Mouse (Mus musculus): ENCODE measurements at regions not wholly inside any gene's neighbourhood (a gene's known extent, or its start where the extent isn't known, plus 50 kb on each side); places are given as distances from the start of the nearest gene placed in this dataset.

DNA sequence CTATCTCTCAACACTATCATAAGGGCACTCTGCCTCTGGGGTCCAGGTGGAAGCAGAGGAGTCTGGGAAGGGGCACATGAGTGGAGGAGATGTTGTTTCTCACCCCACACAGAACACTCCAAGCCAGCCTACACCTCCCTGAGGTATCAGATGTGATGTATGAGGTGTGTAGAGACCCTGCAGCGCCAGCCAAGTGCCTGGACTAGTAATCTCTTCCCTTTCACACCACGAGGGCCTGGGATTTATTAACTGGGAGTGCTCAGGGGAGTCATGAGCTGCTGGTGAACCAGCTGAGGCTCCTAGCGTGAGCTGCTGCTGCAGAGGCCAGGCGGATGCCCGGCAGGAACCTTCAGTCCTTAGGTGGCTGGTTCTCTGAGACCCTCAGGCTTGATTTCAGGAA, 60.6 kb upstream of the Tle3 start:
- ChIA-PET CTCF (no interaction called here), POLR2A (no interaction called here)
- DNase-seq (ENCODE audit: low read depth, low spot score) (no peak), ATAC-seq (no peak)
- no peaks in the 10 kb centered on the region for H3K27me3 ChIP-seq
- no peak for TF ChIP-seq CTCF (IDR thresholded peaks at IDR 0.05)
- in situ Hi-C loops (cut with MboI; ENCODE audit: low pct_unique_long_range_greater_than_20kb), result no loop called here

DNA sequence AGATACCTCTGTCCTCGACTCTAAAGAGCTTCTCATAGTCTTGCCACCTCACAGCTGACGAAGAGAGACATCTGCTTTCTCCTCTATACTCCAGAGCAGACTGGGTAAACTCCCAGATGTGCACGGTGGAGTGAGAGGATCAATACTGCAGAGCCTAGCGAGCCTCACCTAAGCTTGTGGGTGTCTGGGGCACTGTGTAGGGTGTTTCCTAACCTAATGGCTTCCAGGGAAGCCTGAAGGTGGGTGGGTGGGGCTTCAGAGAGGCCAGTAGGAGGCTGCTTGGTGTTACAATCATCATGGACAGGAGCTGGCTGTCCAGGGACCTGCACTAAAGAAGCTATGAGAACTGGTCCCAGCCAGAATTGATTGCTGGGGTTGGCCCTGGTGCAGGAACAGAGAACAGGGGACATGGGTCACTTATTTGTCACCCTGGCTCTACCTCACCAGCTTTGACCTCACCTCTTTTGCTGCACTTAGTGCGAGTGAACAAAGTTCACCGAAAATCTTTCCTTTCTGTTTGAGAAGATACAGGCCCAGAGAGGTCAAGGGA, 57.5 kb upstream of the Tle3 start:
- H3K27me3 ChIP-seq, result no peaks in the 10 kb centered on the region
- in situ Hi-C loops (cut with MboI; ENCODE audit: low pct_unique_long_range_greater_than_20kb), result no loop called here
- TF ChIP-seq CTCF (IDR thresholded peaks at IDR 0.05), result no peak
- DNase-seq (ENCODE audit: low read depth, low spot score), result no peak
- CTCF ChIA-PET, result no interaction called here
- no peak for ATAC-seq
- POLR2A ChIA-PET, result no interaction called here

DNA sequence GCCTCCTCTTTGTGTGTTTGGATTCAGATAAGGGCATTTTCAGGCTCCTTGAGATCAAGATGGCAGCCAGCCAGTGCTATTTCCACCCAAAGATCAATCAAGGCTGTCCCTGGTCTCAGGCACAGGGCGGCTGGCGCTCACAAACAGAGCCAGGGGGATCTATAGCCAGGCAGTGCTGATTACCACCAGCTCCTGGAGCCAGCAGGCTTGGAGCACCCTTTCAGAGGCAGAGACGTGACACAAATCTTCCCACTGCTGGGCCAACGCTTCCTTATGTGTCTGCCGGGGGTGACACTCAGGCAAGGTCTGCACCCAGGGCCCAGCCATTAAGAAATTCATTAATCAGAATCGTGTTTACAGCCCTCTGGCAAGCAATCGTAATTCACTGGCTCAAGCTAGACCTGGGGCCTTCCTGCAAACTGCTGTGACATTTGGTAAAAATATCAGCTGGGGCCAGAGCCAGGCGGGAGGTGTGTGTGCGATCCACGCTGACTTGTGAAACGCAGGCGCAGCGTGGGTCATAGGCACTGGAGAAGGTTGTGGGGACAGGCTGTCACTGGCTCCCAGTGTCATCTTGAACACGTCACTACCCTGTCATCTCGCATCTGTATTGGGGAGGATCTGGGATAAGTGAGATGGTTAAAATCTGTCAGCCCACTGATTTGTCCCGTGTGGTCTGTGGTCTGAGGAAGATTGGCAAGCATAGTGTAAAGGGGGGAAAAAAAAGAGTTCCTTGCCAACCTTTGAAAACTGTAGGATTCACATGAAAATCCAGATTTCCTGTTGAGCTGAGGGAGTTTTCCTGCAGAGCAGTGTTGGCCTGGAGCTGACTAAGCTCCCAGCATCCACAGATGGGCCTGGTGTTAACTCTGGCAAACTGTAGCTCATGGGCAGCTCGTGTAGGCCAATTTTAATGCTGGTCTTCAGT, 56.5 kb upstream of the Tle3 start:
- DNase-seq (ENCODE audit: low read depth, low spot score) (no peak), ATAC-seq (no peak)
- TF ChIP-seq CTCF (IDR thresholded peaks at IDR 0.05), result no peak
- in situ Hi-C loops (cut with MboI; ENCODE audit: low pct_unique_long_range_greater_than_20kb), result no loop called here
- ChIA-PET POLR2A (no interaction called here), CTCF (no interaction called here)
- H3K27me3 ChIP-seq, result no peaks in the 10 kb centered on the region

DNA sequence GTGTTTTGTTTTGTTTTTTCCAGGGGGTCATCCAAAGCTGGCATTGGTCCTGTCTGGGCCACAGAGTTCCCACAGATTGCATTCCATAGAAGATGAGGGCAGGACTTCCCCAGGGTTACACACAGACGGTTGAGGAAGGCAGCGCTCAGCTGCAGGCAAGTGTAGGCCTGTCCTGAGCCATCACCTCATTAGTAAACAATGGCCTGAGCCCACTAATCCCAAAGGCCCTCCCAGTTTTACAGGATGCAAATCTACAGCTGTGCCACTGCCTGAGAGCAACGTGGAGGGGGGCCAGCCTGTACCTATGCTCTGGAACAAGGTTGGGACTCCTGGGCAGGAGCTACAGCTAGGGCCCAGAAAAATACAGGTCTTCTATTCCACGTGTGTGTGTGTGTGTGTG, 55.7 kb upstream of the Tle3 start:
- ATAC-seq (no peak), DNase-seq (ENCODE audit: low read depth, low spot score) (no peak)
- ChIA-PET POLR2A (interaction anchor here (0.6 kb wide), 1 partner anchor 13 kb away, joined by 3 read pairs; no protein-coding TSS in a partner anchor), CTCF (no interaction called here)
- H3K27me3 ChIP-seq, result no peaks in the 10 kb centered on the region
- TF ChIP-seq CTCF (IDR thresholded peaks at IDR 0.05), result no peak
- in situ Hi-C loops (cut with MboI; ENCODE audit: low pct_unique_long_range_greater_than_20kb), result no loop called here

DNA sequence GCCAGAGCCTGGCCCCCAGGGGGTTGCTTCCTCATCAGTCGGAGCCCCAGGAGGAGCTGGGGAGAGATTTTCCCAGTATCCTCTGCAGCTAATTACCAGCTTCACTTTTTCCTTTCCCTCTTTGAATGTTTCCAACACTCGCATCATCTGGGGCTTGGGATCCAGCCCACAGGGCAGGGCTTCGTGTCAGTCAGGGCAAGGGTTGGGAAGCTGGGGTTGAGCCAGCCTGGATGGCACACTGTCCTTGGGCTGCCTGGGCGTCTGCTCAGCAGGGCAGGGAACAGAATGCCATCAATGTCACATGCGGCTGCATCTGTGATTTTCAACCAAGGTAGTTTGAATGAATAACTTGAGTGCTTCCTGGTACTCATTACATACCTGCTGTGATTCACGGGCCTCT, 52.4 kb upstream of the Tle3 start:
- H3K27me3 ChIP-seq, result no peaks in the 10 kb centered on the region
- TF ChIP-seq CTCF (IDR thresholded peaks at IDR 0.05), result no peak
- CTCF ChIA-PET, result no interaction called here

DNA sequence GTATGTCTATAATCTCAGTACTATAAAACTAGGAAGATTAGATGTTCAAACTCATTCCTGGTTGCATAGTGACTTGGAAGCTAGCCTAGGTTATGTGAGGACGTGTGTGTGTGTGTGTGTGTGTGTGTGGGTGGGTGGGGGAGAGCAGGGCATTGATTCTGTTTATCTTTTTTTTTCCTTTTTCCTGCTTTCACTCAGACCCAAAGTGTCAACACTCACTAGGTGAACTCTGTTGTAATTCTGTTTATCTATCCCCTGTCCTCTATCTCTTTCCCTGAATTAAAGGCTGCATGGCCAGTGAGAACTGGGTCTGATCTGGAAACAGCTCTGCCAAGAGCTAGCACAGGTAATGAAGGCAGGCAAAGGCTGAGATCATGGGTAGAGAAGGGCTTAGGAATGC, 50.9 kb upstream of the Tle3 start:
- H3K27me3 ChIP-seq, result no peaks in the 10 kb centered on the region
- POLR2A ChIA-PET, result interaction anchor here (0.6 to 1.0 kb wide), 3 partner anchors 28 to 287 kb away, joined by 3 to 4 read pairs (median 3); no protein-coding TSS in a partner anchor
- in situ Hi-C loops (cut with MboI; ENCODE audit: low pct_unique_long_range_greater_than_20kb), result no loop called here
- ATAC-seq (no peak), DNase-seq (ENCODE audit: low read depth, low spot score) (no peak)
- no peak for TF ChIP-seq CTCF (IDR thresholded peaks at IDR 0.05)
- CTCF ChIA-PET, result interaction anchor here (1.1 kb wide), 1 partner anchor 12 kb away, joined by 3 read pairs; no protein-coding TSS in a partner anchor

More for the DNA sequence above, 52.4 kb upstream of the Tle3 start:
- POLR2A ChIA-PET, result interaction anchor here (0.6 kb wide), 1 partner anchor 1049 kb away, joined by 3 read pairs; no protein-coding TSS in a partner anchor
- no peak for ATAC-seq
- no peak for DNase-seq (ENCODE audit: low read depth, low spot score)
- in situ Hi-C loops (cut with MboI; ENCODE audit: low pct_unique_long_range_greater_than_20kb), result no loop called here

DNA sequence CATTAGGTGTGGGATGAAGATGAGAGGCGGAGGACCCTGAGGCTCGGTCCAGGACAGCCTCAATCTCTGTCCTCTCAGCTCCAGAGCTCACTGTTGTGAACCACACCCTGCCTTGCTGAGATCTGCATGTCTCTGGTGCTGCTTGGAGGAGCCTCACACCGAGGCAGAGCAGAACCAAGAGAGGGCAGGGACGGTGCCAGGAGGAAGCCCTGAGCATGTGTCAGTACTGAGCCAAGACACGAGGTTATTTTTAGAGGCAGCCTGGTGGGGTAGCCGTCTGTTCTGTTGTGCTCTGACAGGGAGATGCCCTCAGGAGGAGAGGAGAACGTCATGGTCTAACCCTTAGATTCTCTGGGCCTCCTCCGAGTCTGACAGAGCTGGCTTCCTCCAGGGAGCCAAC, 50.3 kb upstream of the Tle3 start:
- TF ChIP-seq CTCF (IDR thresholded peaks at IDR 0.05), result no peak
- ChIA-PET POLR2A (interaction anchor here (0.7 to 1.0 kb wide), 2 partner anchors 28 to 158 kb away, joined by 3 read pairs; no protein-coding TSS in a partner anchor), CTCF (interaction anchor here (1.1 to 1.2 kb wide), 2 partner anchors 12 to 46 kb away, joined by 3 to 4 read pairs; no protein-coding TSS in a partner anchor)
- H3K27me3 ChIP-seq, result no peaks in the 10 kb centered on the region
- DNase-seq (ENCODE audit: low read depth, low spot score), result no peak
- ATAC-seq, result no peak
- in situ Hi-C loops (cut with MboI; ENCODE audit: low pct_unique_long_range_greater_than_20kb), result no loop called here

DNA sequence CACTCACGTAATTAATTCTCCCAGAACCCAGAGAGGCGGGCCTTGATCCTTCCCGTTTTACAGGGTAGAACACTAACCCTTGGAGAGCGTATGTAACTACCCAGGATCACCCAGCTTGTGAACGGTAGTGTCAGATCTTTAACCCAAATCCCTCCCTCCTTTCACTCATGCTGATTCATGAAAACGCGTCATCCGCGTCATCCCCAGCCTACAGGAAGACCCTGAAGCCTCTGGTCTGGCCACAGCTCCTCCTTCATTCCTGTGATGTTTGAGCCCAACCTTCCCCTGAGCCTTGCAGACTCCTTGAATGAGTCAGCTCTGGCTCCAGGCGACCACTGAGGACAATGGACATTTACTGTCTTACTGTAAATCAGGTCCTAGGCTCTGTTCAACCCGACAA, 49.8 kb upstream of the Tle3 start:
- DNase-seq (ENCODE audit: low read depth, low spot score), result peak; percentile 88
- peak; percentile 80 for ATAC-seq
- ChIA-PET CTCF (interaction anchor here (1.1 to 1.2 kb wide), 2 partner anchors 13 to 45 kb away, joined by 3 to 4 read pairs; no protein-coding TSS in a partner anchor), POLR2A (interaction anchor here (1.0 kb wide), 1 partner anchor 27 kb away, joined by 3 read pairs; no protein-coding TSS in a partner anchor)
- no peak for TF ChIP-seq CTCF (IDR thresholded peaks at IDR 0.05)
- in situ Hi-C loops (cut with MboI; ENCODE audit: low pct_unique_long_range_greater_than_20kb), result no loop called here
- H3K27me3 ChIP-seq, result no peaks in the 10 kb centered on the region

Data from Patski (cell line).